Mouse (Mus musculus): ENCODE data around the gene Sh3gl1.

Sh3gl1 gene

GRCm38 (mm10) chr17:56018347-56019131 lies 17.9 kb downstream of the Sh3gl1 start:
- DNase-seq: peak; percentile 64 to 70

GRCm38 (mm10) chr17:56017848-56018247 lies 18.6 kb downstream of the Sh3gl1 start:
- DNase-seq: no peak

GRCm38 (mm10) chr17:56016793-56017785 lies 19.3 kb downstream of the Sh3gl1 start:
- DNase-seq: no peak

GRCm38 (mm10) chr17:56016382-56016781 lies 20.1 kb downstream of the Sh3gl1 start:
- DNase-seq: no peak

GRCm38 (mm10) chr17:56015293-56015692 lies 21.1 kb downstream of the Sh3gl1 start:
- no peak for DNase-seq

- no peak for DNase-seq
These were observed 25.0 kb downstream of the Sh3gl1 start for GRCm38 (mm10) chr17:56011441-56011840.

GRCm38 (mm10) chr17:56010681-56011080 lies 25.8 kb downstream of the Sh3gl1 start:
- no peak for DNase-seq

GRCm38 (mm10) chr17:56010255-56010654 lies 26.2 kb downstream of the Sh3gl1 start:
- DNase-seq: no peak

- DNase-seq: no peak
These were observed 26.5 kb downstream of the Sh3gl1 start for GRCm38 (mm10) chr17:56009962-56010240.

- DNase-seq: peak; percentile 88 to 91
These were observed 27.1 kb downstream of the Sh3gl1 start for GRCm38 (mm10) chr17:56009088-56009961.

- peak; percentile 82 to 90 for DNase-seq
These were observed 27.9 kb downstream of the Sh3gl1 start for GRCm38 (mm10) chr17:56008356-56009087.

GRCm38 (mm10) chr17:56007444-56008355 lies 28.7 kb downstream of the Sh3gl1 start:
- no peak for DNase-seq

- DNase-seq: no peak
These were observed 29.5 kb downstream of the Sh3gl1 start for GRCm38 (mm10) chr17:56006956-56007355.

GRCm38 (mm10) chr17:56005415-56006061 lies 30.9 kb downstream of the Sh3gl1 start, which contains the start of the genes Stap2 and Mpnd:
TSS of gene Stap2 (minus strand) at chr17:56005584.
TSS of gene Mpnd (plus strand) at chr17:56005711.
- DNase-seq: no peak

- DNase-seq: no peak
These were observed 33.4 kb downstream of the Sh3gl1 start for GRCm38 (mm10) chr17:56003000-56003399.

GRCm38 (mm10) chr17:55999794-56000499 lies 36.5 kb downstream of the Sh3gl1 start:
- no peak for DNase-seq

GRCm38 (mm10) chr17:55996007-55996406 lies 40.4 kb downstream of the Sh3gl1 start:
- no peak for DNase-seq

GRCm38 (mm10) chr17:55990278-55990898 lies 46.0 kb downstream of the Sh3gl1 start:
- DNase-seq: no peak

All from thymus, adult 18-20 months (tissue).